Mouse (Mus musculus): Measurements from ENCODE around the gene Phlpp1. TPM values are rescaled to one million over a fixed set of nuclear protein-coding genes. Genes with fewer than 3 reads are reported as not detected.

The Phlpp1 gene
- total and polyA plus RNA-seq, 2 experiments: 8.3 to 8.7 TPM

DNA sequence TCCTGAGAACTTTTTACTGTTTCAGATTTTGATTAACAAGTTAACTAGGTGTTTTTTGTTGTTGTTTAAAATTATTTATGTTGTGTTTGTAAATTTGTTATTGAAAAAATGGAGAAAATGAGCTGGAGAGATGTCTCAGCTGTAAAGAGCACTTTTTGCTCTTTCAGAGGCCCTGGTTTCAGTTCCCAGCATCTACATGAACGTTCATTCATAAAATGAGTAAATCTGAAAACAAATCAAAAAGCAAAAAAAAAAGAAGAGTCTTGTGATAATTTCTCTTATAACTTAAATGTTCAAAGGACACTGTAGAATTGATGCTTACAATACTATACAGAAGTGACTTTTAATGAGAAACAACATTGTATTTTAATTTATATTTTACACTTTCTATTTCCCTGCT lies 82.5 kb downstream of the Phlpp1 start:
- no peak overlapping the region for H3K27ac ChIP-seq (replicated peaks; ENCODE audit: insufficient read depth, low read depth, low read length)
- WGBS: 85% methylated on average over 1 of the region's 1 CpGs
- no peak overlapping the region for H3K9ac ChIP-seq (ENCODE audit: low read depth, low read length)
- peaks cover 12% of the 10 kb centered on the region; the same call in 1 of the 2 replicates for H3K79me2 ChIP-seq (ENCODE audit: control insufficient read depth, insufficient read depth, low read length)
- TF ChIP-seq POLR2A (IDR thresholded peaks at IDR 0.05; ENCODE audit: extremely low read depth, insufficient read depth, low read length) (no peak), CTCF (IDR thresholded peaks at IDR 0.05; ENCODE audit: low read depth, low read length) (no peak)
- peaks cover 9% of the 10 kb centered on the region; the same call in 1 of the 2 replicates for H3K4me1 ChIP-seq (ENCODE audit: control insufficient read depth, insufficient read depth, low read length)
- H3K4me3 ChIP-seq (ENCODE audit: insufficient read depth, low read depth, low read length): no peak overlapping the region
- no peaks in the 10 kb centered on the region for H3K27me3 ChIP-seq (ENCODE audit: control insufficient read depth, insufficient read depth, low read length)
- H3K36me3 ChIP-seq (ENCODE audit: control insufficient read depth, insufficient read depth, low read length): no peaks in the 10 kb centered on the region
- DNase-seq (ENCODE audit: extremely low read depth, low read depth, low spot score): no peak

DNA sequence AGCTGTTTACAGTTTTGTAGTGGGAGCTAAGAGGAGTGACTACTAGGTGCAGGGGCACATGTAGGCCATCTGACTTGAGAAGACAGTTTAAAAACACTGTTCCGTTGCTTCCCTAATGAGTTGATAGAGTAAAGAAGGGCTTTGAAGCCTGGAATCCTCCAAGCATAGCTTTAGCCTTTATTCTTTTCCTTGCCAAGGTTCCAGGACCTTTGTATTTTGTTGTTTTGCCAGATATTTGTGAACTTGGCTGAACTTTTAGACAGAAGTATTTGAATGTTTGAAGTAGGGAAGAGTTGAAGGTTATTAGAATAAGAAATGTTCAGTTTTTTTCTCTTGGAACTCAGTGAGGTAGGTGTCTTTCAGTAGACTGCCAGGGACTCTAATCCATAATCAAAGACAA lies 85.6 kb downstream of the Phlpp1 start:
- WGBS: 23% methylated on average over 1 of the region's 1 CpGs
- DNase-seq (ENCODE audit: extremely low read depth, low read depth, low spot score): peak; percentile 98
- peak overlapping the region; percentile 75; the same call in 1 of the 2 replicates for H3K27ac ChIP-seq (replicated peaks; ENCODE audit: insufficient read depth, low read depth, low read length)

DNA sequence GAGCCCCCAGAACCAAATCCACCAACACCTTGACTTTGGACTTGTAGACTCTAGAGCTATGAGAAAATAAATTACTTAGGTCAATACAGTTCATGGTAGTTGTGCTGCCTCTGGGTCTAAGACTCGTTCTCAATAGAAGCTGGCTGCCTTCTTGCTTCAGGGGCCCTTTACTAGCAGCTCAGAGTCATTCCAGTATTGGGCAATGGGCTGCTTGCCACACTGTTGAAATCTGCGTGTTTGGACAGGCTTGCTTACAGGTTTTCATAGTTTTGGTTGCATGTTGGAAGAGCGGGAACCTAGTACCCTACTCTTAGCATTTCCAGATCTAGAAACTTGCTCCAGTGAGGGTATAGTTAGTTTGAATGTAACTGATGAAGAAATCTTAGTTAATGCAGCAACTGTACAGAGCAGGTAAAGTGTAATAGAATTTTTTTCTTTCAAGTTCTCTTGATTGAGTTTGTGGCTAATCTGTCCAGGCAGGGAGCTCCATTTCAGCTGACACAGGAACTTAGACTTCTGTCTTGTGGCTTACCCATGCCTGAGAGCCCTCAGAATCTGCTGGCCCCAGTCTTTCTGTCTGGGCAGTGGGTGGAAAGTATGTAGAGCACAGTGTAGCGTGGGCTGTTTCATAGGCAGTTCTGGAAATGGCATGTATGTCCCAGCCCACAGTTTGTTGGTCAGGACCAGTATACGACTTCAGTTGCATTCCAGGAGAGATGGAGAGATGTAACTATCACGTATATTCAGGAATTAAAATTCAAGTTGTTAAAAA lies 96.7 kb downstream of the Phlpp1 start:
- peak; percentile 89 for DNase-seq (ENCODE audit: extremely low read depth, low read depth, low spot score)
- TF ChIP-seq CTCF (IDR thresholded peaks at IDR 0.05; ENCODE audit: low read depth, low read length) (no peak), POLR2A (IDR thresholded peaks at IDR 0.05; ENCODE audit: extremely low read depth, insufficient read depth, low read length) (no peak)
- Histone ChIP-seq H3K4me1 (ENCODE audit: control insufficient read depth, insufficient read depth, low read length) (peaks cover 12% of the 10 kb centered on the region), H3K27ac (replicated peaks; ENCODE audit: insufficient read depth, low read depth, low read length) (0 out of 2 replicates have a peak overlapping the region, but pooled peaks have one; percentile 61), H3K4me3 (ENCODE audit: insufficient read depth, low read depth, low read length) (no peak overlapping the region), H3K79me2 (ENCODE audit: control insufficient read depth, insufficient read depth, low read length) (peaks cover 24% of the 10 kb centered on the region; the same call in 1 of the 2 replicates), H3K36me3 (ENCODE audit: control insufficient read depth, insufficient read depth, low read length) (no peaks in the 10 kb centered on the region), H3K27me3 (ENCODE audit: control insufficient read depth, insufficient read depth, low read length) (no peaks in the 10 kb centered on the region), H3K9ac (ENCODE audit: low read depth, low read length) (no peak overlapping the region)
- WGBS: 55% methylated on average over 6 of the region's 6 CpGs

More for the DNA sequence above, 85.6 kb downstream of the Phlpp1 start:
- Histone ChIP-seq H3K4me1 (ENCODE audit: control insufficient read depth, insufficient read depth, low read length) (peaks cover 11% of the 10 kb centered on the region), H3K4me3 (ENCODE audit: insufficient read depth, low read depth, low read length) (no peak overlapping the region), H3K79me2 (ENCODE audit: control insufficient read depth, insufficient read depth, low read length) (peaks cover 27% of the 10 kb centered on the region; the same call in 1 of the 2 replicates), H3K27me3 (ENCODE audit: control insufficient read depth, insufficient read depth, low read length) (no peaks in the 10 kb centered on the region), H3K36me3 (ENCODE audit: control insufficient read depth, insufficient read depth, low read length) (no peaks in the 10 kb centered on the region), H3K9ac (ENCODE audit: low read depth, low read length) (0 out of 2 replicates have a peak overlapping the region, but pooled peaks have one; percentile 26)
- no peak for TF ChIP-seq POLR2A (IDR thresholded peaks at IDR 0.05; ENCODE audit: extremely low read depth, insufficient read depth, low read length)

DNA sequence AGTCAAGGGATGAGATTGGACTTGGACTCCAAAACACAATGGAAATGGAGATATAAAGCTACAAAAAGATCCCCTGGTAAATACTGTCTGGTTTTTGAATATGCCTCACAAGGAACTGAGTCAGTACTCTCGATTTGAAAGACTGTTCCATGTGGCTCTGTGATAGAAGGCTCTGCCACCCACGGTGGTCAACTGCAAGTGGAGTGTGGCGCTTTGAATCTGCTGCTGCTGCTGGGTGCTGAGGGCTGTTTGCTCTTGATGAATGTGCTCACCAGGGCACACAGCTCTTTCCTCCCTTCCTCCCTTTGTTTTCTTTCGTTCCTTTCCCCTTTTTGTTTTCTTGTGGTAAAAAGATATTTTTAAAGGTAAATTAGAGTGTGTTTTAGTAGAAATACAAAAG lies 97.8 kb downstream of the Phlpp1 start:
- no peaks in the 10 kb centered on the region for H3K36me3 ChIP-seq (ENCODE audit: control insufficient read depth, insufficient read depth, low read length)
- no peak overlapping the region for H3K4me3 ChIP-seq (ENCODE audit: insufficient read depth, low read depth, low read length)
- no peak overlapping the region for H3K27ac ChIP-seq (replicated peaks; ENCODE audit: insufficient read depth, low read depth, low read length)
- TF ChIP-seq POLR2A (IDR thresholded peaks at IDR 0.05; ENCODE audit: extremely low read depth, insufficient read depth, low read length) (no peak), CTCF (IDR thresholded peaks at IDR 0.05; ENCODE audit: low read depth, low read length) (no peak)
- peaks cover 20% of the 10 kb centered on the region; the same call in 1 of the 2 replicates for H3K79me2 ChIP-seq (ENCODE audit: control insufficient read depth, insufficient read depth, low read length)
- no peak for DNase-seq (ENCODE audit: extremely low read depth, low read depth, low spot score)
- 77% methylated on average over 4 of the region's 4 CpGs for WGBS
- H3K9ac ChIP-seq (ENCODE audit: low read depth, low read length): no peak overlapping the region
- H3K4me1 ChIP-seq (ENCODE audit: control insufficient read depth, insufficient read depth, low read length): peaks cover 12% of the 10 kb centered on the region
- H3K27me3 ChIP-seq (ENCODE audit: control insufficient read depth, insufficient read depth, low read length): no peaks in the 10 kb centered on the region

DNA sequence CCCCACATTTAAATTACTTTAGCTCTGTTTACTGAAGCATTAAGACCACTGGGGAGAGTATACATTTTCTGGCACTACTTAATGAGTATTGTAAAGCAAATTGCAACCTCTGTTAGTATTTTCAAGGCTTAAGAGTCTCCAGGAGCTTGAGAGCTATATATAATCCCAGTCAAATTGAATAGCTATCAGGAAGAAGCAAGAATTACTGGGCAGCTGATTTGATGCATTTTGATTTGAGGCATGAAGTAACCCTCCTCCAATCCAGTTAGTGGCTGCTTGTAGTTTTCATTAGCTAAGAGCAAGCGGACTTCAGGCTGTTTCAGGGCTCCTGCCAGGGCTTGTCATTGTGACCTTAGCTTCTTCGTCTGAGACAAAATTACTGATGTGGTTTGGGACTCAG lies 101.4 kb downstream of the Phlpp1 start:
- Histone ChIP-seq H3K79me2 (ENCODE audit: control insufficient read depth, insufficient read depth, low read length) (peaks cover 20% of the 10 kb centered on the region), H3K4me3 (ENCODE audit: insufficient read depth, low read depth, low read length) (no peak overlapping the region), H3K4me1 (ENCODE audit: control insufficient read depth, insufficient read depth, low read length) (peaks cover 5% of the 10 kb centered on the region), H3K36me3 (ENCODE audit: control insufficient read depth, insufficient read depth, low read length) (no peaks in the 10 kb centered on the region), H3K27ac (replicated peaks; ENCODE audit: insufficient read depth, low read depth, low read length) (no peak overlapping the region), H3K27me3 (ENCODE audit: control insufficient read depth, insufficient read depth, low read length) (no peaks in the 10 kb centered on the region), H3K9ac (ENCODE audit: low read depth, low read length) (no peak overlapping the region)
- peak; percentile 27 for DNase-seq (ENCODE audit: extremely low read depth, low read depth, low spot score)
- TF ChIP-seq POLR2A (IDR thresholded peaks at IDR 0.05; ENCODE audit: extremely low read depth, insufficient read depth, low read length): no peak
- TF ChIP-seq CTCF (IDR thresholded peaks at IDR 0.05; ENCODE audit: low read depth, low read length): no peak
- WGBS: 65% methylated on average over 2 of the region's 2 CpGs

- no peak for TF ChIP-seq POLR2A (IDR thresholded peaks at IDR 0.05; ENCODE audit: extremely low read depth, insufficient read depth, low read length)
- no peak for TF ChIP-seq CTCF (IDR thresholded peaks at IDR 0.05; ENCODE audit: low read depth, low read length)
- no peaks in the 10 kb centered on the region for H3K27me3 ChIP-seq (ENCODE audit: control insufficient read depth, insufficient read depth, low read length)
- H3K79me2 ChIP-seq (ENCODE audit: control insufficient read depth, insufficient read depth, low read length): peaks cover 23% of the 10 kb centered on the region
- no peak overlapping the region for H3K4me3 ChIP-seq (ENCODE audit: insufficient read depth, low read depth, low read length)
- H3K9ac ChIP-seq (ENCODE audit: low read depth, low read length): no peak overlapping the region
- no peaks in the 10 kb centered on the region for H3K4me1 ChIP-seq (ENCODE audit: control insufficient read depth, insufficient read depth, low read length)
- H3K36me3 ChIP-seq (ENCODE audit: control insufficient read depth, insufficient read depth, low read length): no peaks in the 10 kb centered on the region
- 95% methylated on average over 6 of the region's 6 CpGs for WGBS
- no peak overlapping the region for H3K27ac ChIP-seq (replicated peaks; ENCODE audit: insufficient read depth, low read depth, low read length)
- no peak for DNase-seq (ENCODE audit: extremely low read depth, low read depth, low spot score)
Observed at GRCm38 (mm10) chr1:106273801-106274200, 102.2 kb downstream of the Phlpp1 start.

Measured in liver, adult 2 months (tissue).